Mouse (Mus musculus): ENCODE data around the gene Slc38a6. TPM values are rescaled to one million over a fixed set of nuclear protein-coding genes. Genes with fewer than 3 reads are reported as not detected.
A peak's percentile ranks its signal among the peaks of the same experiment; 100 is the strongest.

The Slc38a6 gene
- polyA plus RNA-seq (2015; fragmentation: Nextera tagmentation; extraction: Ambion mirVana) = 5.7 and 6.2 TPM in 2 replicates

GRCm38 (mm10) chr12:73286287-73287092 lies at the start of gene Slc38a6, which contains the start of gene Trmt5:
Gene Slc38a6, plus strand, starts transcription at chr12:73286779.
Gene Trmt5, minus strand, starts transcription at chr12:73286710.
- Histone ChIP-seq H3K9ac (ENCODE audit: low read depth, low read length) (peak within 1 kb of the TSS; percentile 68), H3K4me3 (replicated peaks; ENCODE audit: low read depth, low read length) (peak within 1 kb of the TSS; percentile 69), H3K27me3 (ENCODE audit: insufficient read depth, low read length) (no peaks in the 10 kb centered on the region), H3K27ac (peak within 1 kb of the TSS; percentile 82), H3K4me2 (ENCODE audit: low read length) (peak within 1 kb of the TSS; percentile 83), H3K36me3 (ENCODE audit: insufficient read depth, low read length) (peaks cover 6% of the 10 kb centered on the region; the same call in 1 of the 2 replicates), H3K4me1 (replicated peaks; ENCODE audit: insufficient read depth, low read length) (peaks cover 8% of the 10 kb centered on the region), H3K9me3 (replicated peaks; ENCODE audit: low read length) (no peaks in the 10 kb centered on the region)
- DNase-seq (ENCODE audit: low spot score) = peak; percentile 97
- no peak for TF ChIP-seq CTCF (IDR thresholded peaks at IDR 0.05; ENCODE audit: low read depth)
- under 1% methylated on average over 53 of the region's 53 CpGs for WGBS
- peak; percentile 96 for ATAC-seq (replicated peaks; ENCODE audit: low FRiP score, low read depth)

- H3K36me3 ChIP-seq (ENCODE audit: insufficient read depth, low read length) = no peaks in the 10 kb centered on the region
- no peaks in the 10 kb centered on the region for H3K27me3 ChIP-seq (ENCODE audit: insufficient read depth, low read length)
- H3K4me1 ChIP-seq (replicated peaks; ENCODE audit: insufficient read depth, low read length) = no peaks in the 10 kb centered on the region
- DNase-seq (ENCODE audit: low spot score) (no peak), ATAC-seq (replicated peaks; ENCODE audit: low FRiP score, low read depth) (no peak)
- no peaks in the 10 kb centered on the region for H3K9me3 ChIP-seq (replicated peaks; ENCODE audit: low read length)
- TF ChIP-seq CTCF (IDR thresholded peaks at IDR 0.05; ENCODE audit: low read depth) = no peak
- H3K4me3 ChIP-seq (replicated peaks; ENCODE audit: low read depth, low read length) = no peak overlapping the region
- H3K27ac ChIP-seq = no peak overlapping the region
- H3K4me2 ChIP-seq (ENCODE audit: low read length) = no peak overlapping the region
- 70% methylated on average over 10 of the region's 10 CpGs for WGBS
- no peak overlapping the region for H3K9ac ChIP-seq (ENCODE audit: low read depth, low read length)
Observed at GRCm38 (mm10) chr12:73241960-73242359, 44.6 kb upstream of the Slc38a6 start.

GRCm38 (mm10) chr12:73245687-73246086 lies 40.9 kb upstream of the Slc38a6 start:
- no peak overlapping the region for H3K9ac ChIP-seq (ENCODE audit: low read depth, low read length)

GRCm38 (mm10) chr12:73255006-73255405 lies 31.6 kb upstream of the Slc38a6 start:
- Histone ChIP-seq H3K4me2 (ENCODE audit: low read length) (no peak overlapping the region), H3K4me1 (replicated peaks; ENCODE audit: insufficient read depth, low read length) (0 out of 2 replicates have a peak, but pooled peaks cover 3% of the 10 kb centered on the region), H3K9ac (ENCODE audit: low read depth, low read length) (no peak overlapping the region), H3K27me3 (ENCODE audit: insufficient read depth, low read length) (no peaks in the 10 kb centered on the region), H3K4me3 (replicated peaks; ENCODE audit: low read depth, low read length) (no peak overlapping the region), H3K36me3 (ENCODE audit: insufficient read depth, low read length) (no peaks in the 10 kb centered on the region), H3K9me3 (replicated peaks; ENCODE audit: low read length) (no peaks in the 10 kb centered on the region), H3K27ac (no peak overlapping the region)
- no peak for ATAC-seq (replicated peaks; ENCODE audit: low FRiP score, low read depth)
- TF ChIP-seq CTCF (IDR thresholded peaks at IDR 0.05; ENCODE audit: low read depth) = no peak
- DNase-seq (ENCODE audit: low spot score) = peak; percentile 52
- 64% methylated on average over 2 of the region's 2 CpGs for WGBS

More at GRCm38 (mm10) chr12:73245687-73246086, 40.9 kb upstream of the Slc38a6 start:
- TF ChIP-seq CTCF (IDR thresholded peaks at IDR 0.05; ENCODE audit: low read depth) = no peak
- no peaks in the 10 kb centered on the region for H3K9me3 ChIP-seq (replicated peaks; ENCODE audit: low read length)
- H3K4me2 ChIP-seq (ENCODE audit: low read length) = no peak overlapping the region
- H3K27me3 ChIP-seq (ENCODE audit: insufficient read depth, low read length) = no peaks in the 10 kb centered on the region
- no peaks in the 10 kb centered on the region for H3K36me3 ChIP-seq (ENCODE audit: insufficient read depth, low read length)
- H3K27ac ChIP-seq = no peak overlapping the region
- DNase-seq (ENCODE audit: low spot score) (no peak), ATAC-seq (replicated peaks; ENCODE audit: low FRiP score, low read depth) (no peak)
- H3K4me3 ChIP-seq (replicated peaks; ENCODE audit: low read depth, low read length) = no peak overlapping the region
- no peaks in the 10 kb centered on the region for H3K4me1 ChIP-seq (replicated peaks; ENCODE audit: insufficient read depth, low read length)
- WGBS = 65% methylated on average over 5 of the region's 5 CpGs

GRCm38 (mm10) chr12:73259269-73259668 lies 27.3 kb upstream of the Slc38a6 start:
- Histone ChIP-seq H3K27me3 (ENCODE audit: insufficient read depth, low read length) (no peaks in the 10 kb centered on the region), H3K4me1 (replicated peaks; ENCODE audit: insufficient read depth, low read length) (0 out of 2 replicates have a peak, but pooled peaks cover 3% of the 10 kb centered on the region), H3K9me3 (replicated peaks; ENCODE audit: low read length) (no peaks in the 10 kb centered on the region), H3K36me3 (ENCODE audit: insufficient read depth, low read length) (no peaks in the 10 kb centered on the region), H3K4me2 (ENCODE audit: low read length) (no peak overlapping the region), H3K9ac (ENCODE audit: low read depth, low read length) (no peak overlapping the region), H3K4me3 (replicated peaks; ENCODE audit: low read depth, low read length) (no peak overlapping the region), H3K27ac (no peak overlapping the region)
- no peak for ATAC-seq (replicated peaks; ENCODE audit: low FRiP score, low read depth)
- WGBS = 95% methylated on average over 6 of the region's 6 CpGs
- no peak for DNase-seq (ENCODE audit: low spot score)
- TF ChIP-seq CTCF (IDR thresholded peaks at IDR 0.05; ENCODE audit: low read depth) = no peak

- Histone ChIP-seq H3K27me3 (ENCODE audit: insufficient read depth, low read length) (no peaks in the 10 kb centered on the region), H3K36me3 (ENCODE audit: insufficient read depth, low read length) (no peaks in the 10 kb centered on the region), H3K4me3 (replicated peaks; ENCODE audit: low read depth, low read length) (no peak overlapping the region), H3K4me2 (ENCODE audit: low read length) (no peak overlapping the region), H3K27ac (no peak overlapping the region), H3K9me3 (replicated peaks; ENCODE audit: low read length) (no peaks in the 10 kb centered on the region), H3K4me1 (replicated peaks; ENCODE audit: insufficient read depth, low read length) (no peaks in the 10 kb centered on the region), H3K9ac (ENCODE audit: low read depth, low read length) (no peak overlapping the region)
- no peak for DNase-seq (ENCODE audit: low spot score)
- no peak for TF ChIP-seq CTCF (IDR thresholded peaks at IDR 0.05; ENCODE audit: low read depth)
- no peak for ATAC-seq (replicated peaks; ENCODE audit: low FRiP score, low read depth)
- 94% methylated on average over 1 of the region's 1 CpGs for whole genome bisulfite sequencing
Observed at GRCm38 (mm10) chr12:73260339-73260738, 26.2 kb upstream of the Slc38a6 start.

All from kidney, postnatal 0 days (tissue).